Comparison of ENCODE assay signal across 23 mouse cellular contexts in genomic region chr9:30278231-30278630, GRCm38 (mm10).
"Had no signal": no experiment of that assay in that cellular context is flagged by ENCODE, and none has a peak within 500 bp of the region (broad histone marks: within the 10 kb centered on the region; RNA-seq: fewer than 3 reads in every experiment).

No protein-coding gene starts in this region.

- H3K27me3 ChIP-seq: liver, embryonic 12.5 days; liver, embryonic 15.5 days; lung, embryonic 15.5 days; megakaryocyte, embryonic 14.5 days; midbrain, embryonic 13.5 days; neural tube, embryonic 13.5 days; stomach, embryonic 15.5 days had no signal

- H3K36me3 ChIP-seq: limb, embryonic 10.5 days; limb, embryonic 13.5 days; liver, embryonic 12.5 days; liver, embryonic 15.5 days; lung, embryonic 15.5 days; midbrain, embryonic 10.5 days; midbrain, embryonic 13.5 days; neural tube, embryonic 13.5 days; stomach, embryonic 15.5 days had no signal

- DNase-seq: kidney, postnatal 14 days; layer of hippocampus, adult 9-11 months; liver; lung, adult 18-20 months; lung, postnatal 10 days; lung, postnatal 36 days; retina, postnatal 1 day; right cerebral cortex, postnatal 25 days; spleen, adult 18-20 months; thymus, postnatal 25 days had no signal

- H3K4me2 ChIP-seq: limb, embryonic 13.5 days; liver, embryonic 12.5 days; liver, embryonic 15.5 days; lung, embryonic 15.5 days; midbrain, embryonic 13.5 days; neural tube, embryonic 13.5 days; stomach, embryonic 15.5 days had no signal

- H3K9me3 ChIP-seq: limb, embryonic 10.5 days; limb, embryonic 13.5 days; liver, embryonic 12.5 days; liver, embryonic 15.5 days; lung, embryonic 15.5 days; midbrain, embryonic 10.5 days; midbrain, embryonic 13.5 days; neural tube, embryonic 13.5 days; stomach, embryonic 15.5 days had no signal

- ATAC-seq: liver, embryonic 12.5 days; midbrain, embryonic 13.5 days; midbrain, embryonic 16.5 days had no signal

- H3K4me3 ChIP-seq: layer of hippocampus, adult 2 months; limb, embryonic 10.5 days; limb, embryonic 13.5 days; liver, embryonic 12.5 days; liver, embryonic 15.5 days; lung, embryonic 15.5 days; megakaryocyte, embryonic 14.5 days; midbrain, embryonic 10.5 days; midbrain, embryonic 13.5 days; myocyte; neural tube, embryonic 13.5 days; stomach, embryonic 15.5 days had no signal

- H3K4me1 ChIP-seq: limb, embryonic 10.5 days; limb, embryonic 13.5 days; liver, embryonic 12.5 days; liver, embryonic 15.5 days; lung, embryonic 15.5 days; megakaryocyte, embryonic 14.5 days; stomach, embryonic 15.5 days had no signal

- H3K9ac ChIP-seq: limb, embryonic 13.5 days; liver, embryonic 12.5 days; liver, embryonic 15.5 days; lung, embryonic 15.5 days; midbrain, embryonic 13.5 days; neural tube, embryonic 13.5 days; stomach, embryonic 15.5 days had no signal

- H3K27ac ChIP-seq: layer of hippocampus, adult 2 months; limb, embryonic 10.5 days; limb, embryonic 13.5 days; liver, embryonic 12.5 days; liver, embryonic 15.5 days; lung, embryonic 15.5 days; midbrain, embryonic 10.5 days; midbrain, embryonic 13.5 days; neural tube, embryonic 13.5 days; stomach, embryonic 15.5 days had no signal
